Mouse (Mus musculus): ENCODE results near the gene Skap1. TPM values are rescaled to one million over a fixed set of nuclear protein-coding genes. Genes with fewer than 3 reads are reported as not detected.

The Skap1 gene
- polyA plus RNA-seq, 1 experiment from 2014 or later = 0.46 TPM

- no peak overlapping the region for H3K4me3 ChIP-seq
- H3K9me3 ChIP-seq = no peaks in the 10 kb centered on the region
- WGBS = 25% methylated on average over 5 of the region's 5 CpGs
- peak; percentile 34 for DNase-seq (ENCODE audit: low spot score)
- no peak overlapping the region for H3K27ac ChIP-seq (replicated peaks)
- H3K36me3 ChIP-seq (replicated peaks) = no peaks in the 10 kb centered on the region
- H3K4me1 ChIP-seq = no peaks in the 10 kb centered on the region
- peaks cover 44% of the 10 kb centered on the region for H3K27me3 ChIP-seq (replicated peaks; ENCODE audit: low read depth, poor library complexity, severe bottlenecking)
Observed at GRCm38 (mm10) chr11:96536146-96536545, 71.8 kb downstream of the Skap1 start.

DNA sequence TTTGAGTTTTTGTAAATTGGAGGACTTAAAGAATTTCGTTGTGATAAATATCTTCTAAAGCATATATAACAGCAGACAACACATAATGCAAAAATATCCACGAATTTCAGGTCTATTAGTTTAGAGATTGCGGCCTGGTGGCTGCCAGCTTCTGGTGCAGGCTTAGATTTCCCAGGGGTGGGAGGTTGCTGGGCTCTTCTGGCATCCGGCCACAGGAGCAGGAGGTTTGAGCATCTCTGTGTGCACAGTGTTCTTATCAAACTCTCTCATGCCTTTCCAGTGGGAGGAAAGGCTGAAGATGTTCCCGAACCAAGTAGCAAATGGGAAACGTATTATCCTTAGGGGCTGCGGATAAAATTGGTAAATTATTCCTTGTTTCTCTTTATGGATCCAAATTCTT lies 77.6 kb downstream of the Skap1 start:
- Histone ChIP-seq H3K4me1 (no peaks in the 10 kb centered on the region), H3K9me3 (no peaks in the 10 kb centered on the region), H3K27me3 (replicated peaks; ENCODE audit: low read depth, poor library complexity, severe bottlenecking) (peaks cover 64% of the 10 kb centered on the region), H3K36me3 (replicated peaks) (no peaks in the 10 kb centered on the region), H3K4me3 (no peak overlapping the region), H3K27ac (replicated peaks) (no peak overlapping the region)
- 81% methylated on average over 7 of the region's 7 CpGs for WGBS
- no peak for DNase-seq (ENCODE audit: low spot score)

- H3K36me3 ChIP-seq (replicated peaks) = no peaks in the 10 kb centered on the region
- no peak for DNase-seq (ENCODE audit: low spot score)
- H3K4me1 ChIP-seq = no peaks in the 10 kb centered on the region
- no peaks in the 10 kb centered on the region for H3K9me3 ChIP-seq
- no peak overlapping the region for H3K27ac ChIP-seq (replicated peaks)
- peaks cover 60% of the 10 kb centered on the region for H3K27me3 ChIP-seq (replicated peaks; ENCODE audit: low read depth, poor library complexity, severe bottlenecking)
- no peak overlapping the region for H3K4me3 ChIP-seq
- 84% methylated on average over 7 of the region's 7 CpGs for WGBS
Observed at GRCm38 (mm10) chr11:96542561-96542960, 78.2 kb downstream of the Skap1 start.

DNA sequence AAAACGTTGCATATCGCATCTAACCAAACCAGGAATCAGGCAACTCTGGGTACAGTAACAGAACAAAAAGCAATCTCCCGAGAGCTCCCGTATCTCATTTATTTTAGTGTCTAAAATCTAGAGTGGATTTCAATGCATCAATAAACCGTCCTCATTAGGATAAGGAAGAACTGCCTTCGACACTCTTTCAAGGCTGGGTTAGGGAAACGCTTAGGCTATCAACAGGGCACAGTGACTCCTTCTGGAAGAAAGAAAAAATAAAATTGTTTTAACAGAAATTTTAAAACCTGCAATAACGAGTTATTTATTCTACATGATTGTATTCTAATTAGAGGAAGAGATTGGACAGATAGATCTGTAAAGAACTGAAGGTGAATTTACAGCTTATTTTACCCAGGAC lies 82.0 kb downstream of the Skap1 start:
- Histone ChIP-seq H3K9me3 (no peaks in the 10 kb centered on the region), H3K27ac (replicated peaks) (no peak overlapping the region), H3K36me3 (replicated peaks) (no peaks in the 10 kb centered on the region), H3K27me3 (replicated peaks; ENCODE audit: low read depth, poor library complexity, severe bottlenecking) (peaks cover 39% of the 10 kb centered on the region), H3K4me3 (no peak overlapping the region), H3K4me1 (no peaks in the 10 kb centered on the region)
- WGBS = 79% methylated on average over 8 of the region's 8 CpGs
- DNase-seq (ENCODE audit: low spot score) = no peak

DNA sequence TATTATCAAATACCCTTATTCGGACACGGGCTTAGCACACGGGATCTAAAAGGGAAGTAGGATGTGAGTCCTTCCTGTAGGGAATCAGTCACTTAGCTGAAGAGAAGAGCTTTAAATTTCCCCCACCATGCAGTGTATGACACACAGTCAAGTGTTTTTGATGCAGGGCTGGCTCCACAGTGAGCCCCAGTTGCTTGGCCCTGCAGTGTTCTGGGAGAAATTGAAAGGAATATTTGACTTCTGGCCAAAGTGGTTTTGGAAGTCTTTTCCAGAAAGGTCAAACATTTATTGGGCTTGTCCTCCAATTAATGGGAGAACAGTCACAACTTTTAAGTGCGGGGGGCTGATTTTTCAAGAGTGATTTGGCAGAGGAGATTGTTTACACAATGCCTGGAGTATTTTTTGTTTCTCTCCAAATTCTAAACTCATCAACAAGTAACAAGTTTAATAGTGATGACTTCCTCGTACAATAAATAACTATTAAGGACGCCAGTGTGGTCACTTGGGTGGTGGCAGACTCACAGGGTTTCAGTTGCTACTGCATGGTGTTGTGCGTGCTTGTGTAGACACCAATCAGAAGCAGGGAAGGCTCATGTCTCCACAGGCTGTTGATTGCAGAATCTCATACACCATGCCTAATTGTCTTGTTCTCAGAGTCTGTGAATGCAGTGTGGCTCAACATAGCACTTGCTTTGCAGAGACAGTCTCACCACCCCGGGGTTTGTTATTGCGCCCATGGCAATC lies 86.7 kb downstream of the Skap1 start:
- no peaks in the 10 kb centered on the region for H3K4me1 ChIP-seq
- no peak overlapping the region for H3K4me3 ChIP-seq
- H3K9me3 ChIP-seq = no peaks in the 10 kb centered on the region
- WGBS = 85% methylated on average over 9 of the region's 9 CpGs
- peaks cover 57% of the 10 kb centered on the region for H3K27me3 ChIP-seq (replicated peaks; ENCODE audit: low read depth, poor library complexity, severe bottlenecking)
- no peak overlapping the region for H3K27ac ChIP-seq (replicated peaks)
- H3K36me3 ChIP-seq (replicated peaks) = no peaks in the 10 kb centered on the region
- DNase-seq (ENCODE audit: low spot score) = no peak

DNA sequence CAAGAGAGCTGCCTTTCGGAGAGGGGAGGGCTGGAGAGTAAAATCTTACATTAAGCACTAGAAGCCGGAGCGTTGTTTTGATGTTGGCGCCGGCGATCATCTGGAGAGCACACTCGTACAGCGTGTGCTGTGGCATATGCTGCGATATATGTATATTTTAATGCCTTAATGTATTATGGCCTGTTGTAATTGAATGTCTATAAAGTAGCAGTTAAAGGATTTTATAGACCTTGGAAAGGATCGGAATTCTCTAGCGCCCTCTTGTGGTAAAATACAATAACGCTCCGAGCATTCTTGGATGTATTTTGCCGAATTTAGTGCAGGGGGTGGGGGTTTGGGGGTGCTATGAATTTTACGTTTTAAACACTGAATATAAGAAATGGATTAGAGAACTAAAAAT lies 88.7 kb downstream of the Skap1 start:
- Histone ChIP-seq H3K27me3 (replicated peaks; ENCODE audit: low read depth, poor library complexity, severe bottlenecking) (peaks cover 67% of the 10 kb centered on the region), H3K9me3 (no peaks in the 10 kb centered on the region), H3K36me3 (replicated peaks) (no peaks in the 10 kb centered on the region), H3K4me1 (no peaks in the 10 kb centered on the region), H3K4me3 (no peak overlapping the region), H3K27ac (replicated peaks) (no peak overlapping the region)
- 17% methylated on average over 15 of the region's 15 CpGs for WGBS
- DNase-seq (ENCODE audit: low spot score) = peak; percentile 14

DNA sequence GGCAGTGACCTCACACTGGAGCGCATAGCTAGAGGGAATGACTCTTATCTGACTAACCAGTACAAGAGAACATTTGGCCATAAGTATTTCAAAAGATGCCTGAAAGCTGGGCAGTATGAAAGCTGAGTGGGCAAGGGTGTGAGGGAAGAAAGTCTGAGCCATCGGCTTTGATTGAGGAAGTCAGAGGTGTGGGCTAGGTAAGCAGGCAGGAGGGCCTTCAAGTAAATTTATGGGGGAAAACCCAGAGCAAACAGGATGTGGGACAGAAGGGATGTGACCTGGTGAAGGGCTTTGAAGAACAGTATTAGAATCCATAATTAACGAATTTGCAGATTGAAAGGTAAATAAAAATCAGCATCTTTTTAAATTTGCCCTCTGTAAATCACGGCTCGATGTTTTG lies 95.8 kb downstream of the Skap1 start:
- Histone ChIP-seq H3K27me3 (replicated peaks; ENCODE audit: low read depth, poor library complexity, severe bottlenecking) (peaks cover 42% of the 10 kb centered on the region), H3K4me3 (no peak overlapping the region), H3K9me3 (no peaks in the 10 kb centered on the region), H3K27ac (replicated peaks) (no peak overlapping the region), H3K36me3 (replicated peaks) (no peaks in the 10 kb centered on the region), H3K4me1 (no peaks in the 10 kb centered on the region)
- WGBS = 85% methylated on average over 5 of the region's 5 CpGs
- DNase-seq (ENCODE audit: low spot score) = no peak

DNA sequence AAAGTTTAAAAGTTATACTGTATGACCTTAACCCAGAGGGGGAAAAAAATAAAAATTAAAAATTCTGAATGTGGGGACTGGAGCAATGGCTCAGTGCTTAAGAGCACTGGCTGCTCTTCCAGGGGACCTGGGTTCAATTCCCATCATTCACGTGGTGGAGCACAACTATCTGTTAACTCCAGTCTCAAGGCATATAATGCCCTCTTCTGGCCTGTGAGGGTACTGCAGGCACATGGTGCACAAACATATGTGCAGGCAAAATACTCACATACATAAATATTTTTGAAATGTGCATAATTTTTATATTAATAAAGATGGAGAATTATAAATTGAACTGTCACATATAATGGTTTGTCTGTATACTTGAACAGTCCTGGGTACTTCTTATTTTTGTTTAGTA lies 99.7 kb downstream of the Skap1 start:
- Histone ChIP-seq H3K27me3 (replicated peaks; ENCODE audit: low read depth, poor library complexity, severe bottlenecking) (0 out of 2 replicates have a peak, but pooled peaks cover 12% of the 10 kb centered on the region), H3K4me3 (no peak overlapping the region), H3K9me3 (no peaks in the 10 kb centered on the region), H3K4me1 (no peaks in the 10 kb centered on the region), H3K27ac (replicated peaks) (no peak overlapping the region), H3K36me3 (replicated peaks) (no peaks in the 10 kb centered on the region)
- WGBS = 52% methylated on average over 1 of the region's 1 CpGs
- no peak for DNase-seq (ENCODE audit: low spot score)

GRCm38 (mm10) chr11:96572515-96572914 lies 108.1 kb downstream of the Skap1 start:
- Histone ChIP-seq H3K4me3 (no peak overlapping the region), H3K9me3 (no peaks in the 10 kb centered on the region), H3K27ac (replicated peaks) (no peak overlapping the region), H3K36me3 (replicated peaks) (no peaks in the 10 kb centered on the region), H3K27me3 (replicated peaks; ENCODE audit: low read depth, poor library complexity, severe bottlenecking) (peaks cover 12% of the 10 kb centered on the region; the same call in 1 of the 2 replicates), H3K4me1 (peaks cover 12% of the 10 kb centered on the region)
- DNase-seq (ENCODE audit: low spot score) = peak; percentile 16
- WGBS = 31% methylated on average over 3 of the region's 3 CpGs

GRCm38 (mm10) chr11:96576491-96577427 lies 112.4 kb downstream of the Skap1 start:
- H3K27ac ChIP-seq (replicated peaks) = no peak overlapping the region
- H3K27me3 ChIP-seq (replicated peaks; ENCODE audit: low read depth, poor library complexity, severe bottlenecking) = peaks cover 18% of the 10 kb centered on the region
- WGBS = 59% methylated on average over 14 of the region's 14 CpGs
- H3K4me1 ChIP-seq = peaks cover 30% of the 10 kb centered on the region
- no peaks in the 10 kb centered on the region for H3K36me3 ChIP-seq (replicated peaks)
- no peaks in the 10 kb centered on the region for H3K9me3 ChIP-seq
- DNase-seq (ENCODE audit: low spot score) = no peak
- no peak overlapping the region for H3K4me3 ChIP-seq

- Histone ChIP-seq H3K4me1 (peaks cover 39% of the 10 kb centered on the region), H3K9me3 (no peaks in the 10 kb centered on the region), H3K27ac (replicated peaks) (no peak overlapping the region), H3K27me3 (replicated peaks; ENCODE audit: low read depth, poor library complexity, severe bottlenecking) (peaks cover 18% of the 10 kb centered on the region), H3K36me3 (replicated peaks) (no peaks in the 10 kb centered on the region), H3K4me3 (peak overlapping the region; percentile 34)
- 16% methylated on average over 25 of the region's 25 CpGs for WGBS
- DNase-seq (ENCODE audit: low spot score) = peak; percentile 65
Observed at GRCm38 (mm10) chr11:96578551-96579283, 114.3 kb downstream of the Skap1 start.

GRCm38 (mm10) chr11:96581604-96582384 lies 117.4 kb downstream of the Skap1 start:
- peaks cover 32% of the 10 kb centered on the region for H3K4me1 ChIP-seq
- DNase-seq (ENCODE audit: low spot score) = peak; percentile 66
- H3K4me3 ChIP-seq = no peak overlapping the region
- no peak overlapping the region for H3K27ac ChIP-seq (replicated peaks)
- WGBS = 51% methylated on average over 10 of the region's 10 CpGs
- H3K9me3 ChIP-seq = no peaks in the 10 kb centered on the region
- peaks cover 13% of the 10 kb centered on the region for H3K27me3 ChIP-seq (replicated peaks; ENCODE audit: low read depth, poor library complexity, severe bottlenecking)
- H3K36me3 ChIP-seq (replicated peaks) = no peaks in the 10 kb centered on the region
